Mouse (Mus musculus): ENCODE results near the gene Sash1.

DNA sequence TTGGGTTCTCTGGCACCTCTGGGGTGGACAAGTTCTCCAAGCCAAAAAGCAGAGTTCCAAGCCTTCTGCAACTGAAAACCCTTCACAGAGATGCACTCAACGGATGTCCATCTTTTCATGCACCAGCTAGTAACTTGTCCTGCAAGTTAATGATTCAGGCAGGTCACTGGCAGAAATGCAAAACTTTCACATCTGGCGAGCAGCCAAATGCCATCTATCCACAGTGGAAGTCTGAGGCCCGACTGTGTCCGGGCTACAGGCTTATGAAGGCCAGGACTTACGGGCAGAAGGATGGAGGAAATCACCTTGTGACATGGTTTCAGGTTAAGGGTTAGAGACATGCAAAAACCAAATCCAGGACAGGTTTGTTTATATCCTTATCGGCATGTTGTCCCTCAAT, 88.0 kb downstream of the Sash1 start:
- TF ChIP-seq CTCF (IDR thresholded peaks at IDR 0.05; ENCODE audit: low read depth, low read length), result no peak
- TF ChIP-seq GATA1 (IDR thresholded peaks at IDR 0.05; ENCODE audit: borderline replicate concordance, low read length), result no peak

All from G1E (cell line).